Mouse (Mus musculus) granulocyte monocyte progenitor cell, adult 5-6 weeks (primary cell): Measurements from ENCODE around the gene Vps13a. TPM values are rescaled to one million over a fixed set of nuclear protein-coding genes. Genes with fewer than 3 reads are reported as not detected.
A peak's percentile ranks its signal among the peaks of the same experiment; 100 is the strongest.
"Not testable (repeated sequence)": the region's sequence is repeated elsewhere in the genome, so short reads cannot be mapped to it uniquely, and the experiment has no call there.

ENCODE experiments used
- ATAC-seq: replicated peaks from 2 replicates; pipeline ENCODE4 v1.8.0; 2016; ENCODE audit warnings: mild to moderate bottlenecking, moderate TSS enrichment, inconsistent platforms; ENCODE audit not compliant: poor library complexity, severe bottlenecking
- total RNA-seq, 2 experiments: library from RNA; stranded (forward) in 1 of 2; stranded (reverse) in 1 of 2; fragments of 200-712, 200-1000 nt in 1 of 2; fragments of >200 nt in 1 of 2; fragmentation: Nextera tagmentation in 1 of 2; gene quantifications; 2 replicates each; pipeline ENCODE4 v1.2.3; 2014 to 2017

The Vps13a gene
- total RNA-seq (2014; fragmentation: Nextera tagmentation) (50.6 and 60.5 TPM in 2 replicates), total RNA-seq (2017) (63.0 and 65.9 TPM in 2 replicates)

DNA sequence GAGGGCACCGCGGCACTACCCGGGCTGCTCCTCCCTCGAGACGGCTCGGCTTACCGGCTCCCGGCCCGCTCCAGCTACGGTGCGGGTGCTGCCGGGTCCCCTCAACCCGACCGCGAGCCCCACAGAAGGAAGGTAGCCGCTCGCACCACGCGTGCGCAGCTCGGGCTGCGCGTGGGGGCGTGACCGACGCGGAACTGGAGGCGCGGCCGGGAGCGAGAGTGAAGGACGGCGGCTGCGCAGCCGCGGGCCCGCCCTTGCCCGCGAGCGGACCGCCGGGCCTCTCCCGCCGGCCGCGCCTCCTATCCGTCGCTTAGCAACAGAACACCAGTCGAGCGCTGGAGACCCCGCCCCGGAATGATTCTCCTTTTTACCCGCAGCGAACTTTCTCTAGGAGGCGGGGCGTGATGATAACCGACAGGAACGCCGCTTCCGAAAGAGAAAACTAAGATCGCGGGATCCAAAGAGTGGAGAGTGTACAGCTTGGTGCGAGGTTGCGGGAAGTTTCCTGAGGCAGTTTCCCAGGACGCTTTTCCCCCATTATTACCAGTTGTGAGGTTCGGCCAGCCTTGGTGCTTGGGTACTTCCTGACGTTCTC, at the start of gene Vps13a:
TSS of gene Vps13a (minus strand) at position 144 of the 595 bp plus-strand sequence.
- peak; percentile 92 for ATAC-seq

DNA sequence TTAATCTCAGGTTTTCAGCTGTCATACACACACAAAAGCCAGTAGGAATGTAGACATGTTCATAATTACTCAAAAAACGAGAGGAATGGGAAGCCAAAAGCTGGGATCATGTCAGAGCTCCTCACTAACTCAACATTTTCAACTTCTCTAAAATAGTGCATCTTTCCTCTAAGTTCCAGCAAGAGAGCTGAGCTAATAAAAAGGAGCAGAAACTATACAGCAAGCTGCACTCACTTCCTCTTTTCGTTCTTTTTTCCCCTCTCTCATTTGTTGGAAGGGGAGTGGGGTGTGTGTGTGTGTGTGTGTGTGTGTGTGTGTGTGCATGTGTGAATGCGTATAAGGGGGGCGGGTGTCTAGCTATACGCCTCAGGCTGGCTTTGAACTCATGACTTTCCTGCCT, 46.9 kb upstream of the Vps13a start:
- peak; percentile 71 for ATAC-seq

DNA sequence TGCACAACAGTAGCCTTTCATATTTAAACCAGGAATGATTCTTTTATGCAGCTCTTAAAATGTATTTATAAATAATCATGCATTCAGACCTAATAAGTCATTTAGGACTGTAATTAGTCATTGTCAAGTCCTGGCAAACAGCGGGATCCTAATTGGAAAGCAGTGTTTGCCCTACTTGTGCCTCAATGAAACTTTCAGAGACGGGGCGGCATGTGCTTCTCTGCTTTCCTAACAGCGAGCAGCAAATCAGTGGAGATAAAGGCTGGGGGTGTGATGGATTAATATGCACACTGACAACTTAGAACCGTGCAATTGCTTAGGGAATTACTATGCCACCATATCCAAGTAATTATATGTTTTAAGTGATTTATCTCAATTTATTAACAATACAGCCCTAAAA, 44.5 kb upstream of the Vps13a start:
- no peak for ATAC-seq

DNA sequence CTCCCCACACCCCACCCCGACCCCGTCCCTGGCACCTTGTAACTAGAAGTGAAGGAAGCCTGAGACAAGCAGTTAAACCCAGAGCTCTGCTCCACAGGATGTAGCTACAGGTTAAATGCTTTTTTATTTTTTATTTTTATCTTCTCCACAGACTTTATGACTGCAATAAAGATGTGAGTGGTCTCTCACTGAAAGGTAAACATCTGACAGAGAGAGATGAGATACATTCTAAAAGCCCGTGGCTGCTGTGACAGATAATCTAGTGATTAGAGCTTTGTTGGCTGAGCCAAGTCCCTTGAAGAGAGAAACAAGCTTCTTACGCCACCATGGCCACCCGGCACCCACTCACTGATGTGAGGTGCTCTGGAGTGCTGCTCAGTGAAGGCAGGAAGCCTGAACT, 34.1 kb upstream of the Vps13a start:
- ATAC-seq, result peak; percentile 35; the same call in 1 of the 2 replicates

DNA sequence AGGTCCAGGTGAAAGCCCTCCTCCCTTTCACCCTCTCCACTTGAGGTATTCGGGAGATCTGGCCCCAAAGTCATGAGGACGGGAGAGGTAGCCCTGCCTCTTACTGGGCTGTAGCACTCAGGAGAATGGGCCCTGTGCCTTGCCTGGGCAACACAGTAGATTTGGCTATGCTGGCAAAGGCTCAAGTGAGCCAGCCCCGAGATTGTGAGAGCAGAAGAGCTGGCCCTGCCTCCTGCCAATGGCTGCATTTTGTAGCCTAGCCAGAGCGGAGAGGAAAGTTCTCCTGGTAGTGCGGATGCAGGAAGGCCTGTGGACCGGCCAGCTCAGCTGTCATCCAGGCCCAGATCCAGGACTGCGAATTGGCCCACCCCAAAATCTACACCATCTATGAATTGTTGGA, 32.6 kb upstream of the Vps13a start:
- no peak for ATAC-seq

DNA sequence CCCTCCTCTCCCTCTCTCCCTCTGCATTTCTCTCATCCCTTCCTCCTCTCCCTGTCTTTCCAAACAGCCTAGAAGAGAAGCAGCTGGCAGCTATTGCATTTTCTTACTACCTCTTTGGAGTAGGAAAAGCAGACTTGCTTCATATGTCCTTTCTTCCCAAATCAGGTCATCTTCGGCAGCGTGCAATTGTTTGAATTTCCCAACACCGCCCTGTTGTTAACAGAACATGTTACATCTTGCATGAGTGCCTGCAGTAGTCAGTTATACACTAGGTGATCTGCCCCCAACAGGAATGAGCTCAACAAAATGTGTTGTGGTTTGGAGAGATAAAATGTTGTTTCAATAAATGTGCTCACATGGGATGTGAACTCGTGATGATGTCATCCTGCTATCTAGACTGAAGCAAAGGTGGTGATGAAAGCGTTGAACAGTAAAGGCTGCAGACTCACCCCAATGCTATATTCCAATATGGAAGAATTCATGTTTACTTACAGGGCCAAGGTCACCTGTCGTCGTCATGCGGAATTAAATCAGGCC, 31.4 kb upstream of the Vps13a start:
- ATAC-seq, result no peak

DNA sequence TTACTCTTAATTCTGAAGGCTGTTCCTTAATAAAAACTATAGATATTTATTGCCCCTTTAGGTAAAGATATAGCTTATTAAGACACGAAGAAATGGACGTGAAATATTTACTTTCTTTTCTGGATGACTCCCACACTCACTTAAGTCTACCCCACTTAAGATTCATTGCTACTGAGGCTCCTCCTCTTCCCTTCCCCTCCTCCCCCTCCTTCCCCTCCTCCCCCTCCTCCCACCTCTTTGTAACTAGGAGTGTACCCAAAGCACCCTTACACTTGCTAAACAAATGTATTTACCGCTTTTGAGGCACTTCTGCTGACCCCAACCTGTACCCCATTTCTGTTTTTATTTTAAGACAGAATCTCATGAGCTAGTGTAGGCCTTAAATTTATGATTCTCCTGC, 24.4 kb upstream of the Vps13a start:
- no peak for ATAC-seq

DNA sequence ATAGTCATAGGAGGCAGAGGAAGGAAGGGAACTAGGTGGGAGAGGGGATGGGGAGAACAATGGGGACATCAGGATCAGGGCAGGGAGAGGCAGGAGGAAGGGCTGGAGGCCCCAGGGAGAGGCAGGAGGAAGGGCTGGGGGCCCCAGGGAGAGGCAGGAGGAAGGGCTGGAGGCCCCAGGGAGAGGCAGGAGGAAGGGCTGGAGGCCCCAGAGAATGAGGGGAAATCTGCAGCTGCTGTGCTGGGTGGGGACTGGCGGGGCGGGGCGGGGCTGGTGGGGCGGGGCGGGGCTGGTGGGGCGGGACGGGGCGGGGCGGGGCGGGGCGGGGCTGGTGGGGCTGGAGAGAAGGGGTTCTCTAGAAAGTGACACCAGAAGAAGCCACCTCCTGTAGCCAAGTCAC, 23.8 kb upstream of the Vps13a start:
- ATAC-seq, result peak; percentile 58

DNA sequence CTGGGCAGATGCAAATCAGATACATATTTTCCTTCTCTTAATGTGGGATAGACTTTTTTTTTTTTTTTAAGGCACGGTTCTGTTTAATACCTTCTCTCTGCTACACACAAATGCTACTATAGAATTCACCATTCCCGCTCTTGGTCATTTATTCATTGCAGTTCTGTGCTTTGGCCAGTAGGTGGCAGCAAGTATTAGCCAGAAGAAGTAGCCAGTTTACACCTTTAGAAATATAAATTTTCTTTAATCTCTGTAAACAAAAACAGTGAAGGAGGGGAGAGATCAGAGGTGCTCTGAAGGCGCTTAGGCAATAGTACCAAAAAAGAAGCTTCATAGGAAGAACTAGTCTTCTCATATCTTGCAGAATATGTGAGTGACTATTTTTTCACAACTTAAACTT, 22.0 kb upstream of the Vps13a start:
- peak; percentile 65 for ATAC-seq

DNA sequence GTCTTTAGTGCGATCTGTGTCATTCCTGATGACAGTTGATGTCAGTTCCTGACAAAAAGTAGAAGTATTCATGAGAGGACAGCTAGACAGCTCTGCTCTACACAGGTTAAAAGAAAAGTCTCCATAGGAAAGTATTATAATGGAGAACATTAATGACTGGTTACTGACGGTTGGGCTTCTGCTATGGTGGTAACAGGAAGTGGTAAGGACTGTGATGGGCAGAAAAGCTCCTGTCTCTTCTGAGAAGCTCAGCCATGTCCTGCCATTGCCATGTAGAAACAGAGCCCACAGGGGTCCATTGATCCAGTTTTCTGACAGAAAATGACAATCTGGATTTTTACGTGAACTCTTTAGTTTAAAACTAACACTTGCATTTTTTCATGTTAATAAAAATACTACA, 21.4 kb upstream of the Vps13a start:
- peak; percentile 71 for ATAC-seq

DNA sequence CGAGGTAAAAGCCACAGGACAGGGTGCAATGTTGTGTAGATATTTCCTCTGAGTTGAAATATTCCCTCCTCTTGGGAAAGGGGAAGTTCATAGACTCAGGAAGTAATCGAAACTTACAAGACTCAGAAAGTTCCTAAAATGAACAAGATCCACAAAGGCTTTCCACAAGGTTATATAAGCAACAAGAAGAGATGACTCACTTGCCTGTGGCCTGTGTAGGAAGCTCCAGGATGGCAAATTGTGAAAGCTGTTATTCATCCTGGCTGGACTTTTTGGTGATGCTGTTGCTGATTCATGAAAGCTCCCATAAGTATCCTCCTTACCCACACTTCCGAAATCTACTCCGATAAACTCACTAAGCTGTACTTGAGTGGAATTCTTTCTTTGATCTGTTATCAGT, 17.2 kb upstream of the Vps13a start:
- ATAC-seq, result peak; percentile 65

DNA sequence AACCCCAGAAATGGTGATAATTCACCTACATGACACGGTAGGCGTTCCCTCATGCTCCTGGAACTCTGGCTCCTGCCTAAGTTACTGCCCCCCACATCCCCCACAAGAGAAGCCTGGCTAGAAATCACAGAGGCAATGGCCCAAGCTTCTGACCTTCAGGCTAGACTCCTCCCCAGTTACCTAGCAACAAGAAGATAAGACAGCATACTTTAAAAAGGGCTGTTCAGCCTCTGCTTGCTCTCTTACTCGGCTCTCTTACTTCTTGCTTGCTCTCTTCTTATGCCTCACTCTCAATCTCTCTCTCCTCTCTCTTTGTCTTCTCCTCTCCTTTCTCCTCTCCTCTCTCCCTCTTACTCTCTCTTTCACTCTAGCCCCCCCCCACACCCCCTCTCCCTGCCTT, 13.8 kb upstream of the Vps13a start:
- ATAC-seq, result not testable (repeated sequence)

DNA sequence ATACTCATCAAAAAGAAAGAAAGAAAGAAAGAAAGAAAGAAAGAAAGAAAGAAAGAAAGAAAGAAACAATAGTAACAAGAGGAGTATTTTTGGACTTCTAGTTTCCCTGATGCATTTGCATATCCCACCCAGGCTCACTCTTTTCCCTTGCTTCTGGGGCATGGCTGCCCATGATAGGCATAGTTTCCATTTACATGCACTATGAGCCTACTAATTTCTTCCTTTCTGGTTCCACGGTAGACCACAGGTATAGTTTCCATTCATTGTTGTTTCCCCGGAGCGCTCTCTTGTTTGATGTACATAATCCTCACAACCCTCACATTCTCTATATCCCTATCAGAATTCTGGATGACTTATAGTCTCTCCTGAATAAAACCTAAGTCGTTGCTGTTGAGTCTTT, 9.2 kb upstream of the Vps13a start:
- ATAC-seq, result no peak

DNA sequence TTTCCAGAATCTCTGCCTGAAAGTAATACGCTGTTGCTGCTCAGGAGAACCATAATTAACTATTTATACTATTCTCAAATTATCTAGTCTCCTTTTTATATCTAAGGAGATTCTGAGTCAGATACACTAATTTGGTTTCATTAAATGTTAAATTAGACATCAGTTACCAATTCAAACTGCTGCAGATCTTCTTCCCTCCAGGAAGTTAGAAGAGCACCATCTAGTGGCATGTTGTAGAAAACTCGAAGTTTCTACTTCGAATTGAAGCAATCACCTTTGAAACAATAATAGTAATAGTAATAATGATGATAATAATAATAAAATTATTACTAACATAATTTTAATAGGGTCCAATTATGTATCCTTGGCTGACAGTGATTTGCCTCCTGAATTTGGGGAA, 4.1 kb upstream of the Vps13a start:
- no peak for ATAC-seq

DNA sequence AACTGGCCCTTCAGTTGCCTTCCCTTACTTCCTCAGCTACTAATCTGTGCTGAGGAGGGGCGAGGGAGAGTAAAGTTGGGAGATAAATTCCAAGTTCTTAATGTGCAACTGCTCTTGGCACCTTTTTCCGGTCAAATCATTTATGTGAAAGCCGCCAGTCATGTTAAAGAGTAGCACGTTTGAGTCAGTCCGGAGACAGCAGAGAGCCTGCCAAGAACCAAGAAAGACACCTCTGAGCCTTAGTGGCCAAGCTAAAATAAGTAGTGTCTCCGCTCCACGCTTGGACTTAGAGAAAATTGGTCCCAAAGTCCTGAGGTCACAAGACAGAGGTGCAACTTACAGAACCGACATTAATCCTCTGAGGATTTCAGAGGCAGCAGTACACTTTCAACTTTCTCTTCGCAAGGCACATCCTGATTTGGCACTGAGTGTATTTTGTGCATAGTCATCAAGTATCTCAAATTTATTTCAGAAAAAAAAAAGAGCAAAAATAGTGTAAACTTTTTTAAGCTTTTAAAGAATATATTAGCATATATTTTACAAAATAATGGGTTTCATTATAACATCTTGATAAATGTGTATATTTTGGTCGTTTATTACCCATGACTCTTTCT, 780 bp upstream of the Vps13a start:
- ATAC-seq, result no peak

DNA sequence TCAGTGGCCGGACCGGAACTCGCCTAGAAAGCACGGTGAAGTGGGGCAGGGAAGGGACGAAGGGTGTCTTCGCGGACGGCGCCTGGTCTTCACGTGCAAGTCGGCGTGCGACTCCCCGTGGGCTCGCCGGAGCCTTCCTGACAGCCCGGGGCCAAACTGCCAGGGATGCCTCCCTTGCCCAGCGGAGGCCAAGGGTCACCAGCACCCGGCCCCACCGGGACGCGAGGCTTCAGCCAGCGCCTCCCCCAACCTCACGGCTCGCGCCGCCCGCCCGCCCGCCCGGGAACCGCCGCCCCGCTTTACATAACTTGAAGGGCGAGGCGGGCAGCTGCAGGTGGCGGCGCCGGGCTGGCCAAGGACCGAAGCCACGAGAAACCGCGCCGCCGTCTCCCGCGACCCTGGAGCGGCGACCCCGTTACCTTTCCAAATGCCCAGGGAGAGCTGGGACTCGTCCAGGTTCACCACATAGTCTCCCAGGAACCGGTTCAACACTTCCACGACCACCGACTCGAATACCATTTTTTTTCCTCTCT, 416 bp downstream of the Vps13a start:
- ATAC-seq, result peak; percentile 17

DNA sequence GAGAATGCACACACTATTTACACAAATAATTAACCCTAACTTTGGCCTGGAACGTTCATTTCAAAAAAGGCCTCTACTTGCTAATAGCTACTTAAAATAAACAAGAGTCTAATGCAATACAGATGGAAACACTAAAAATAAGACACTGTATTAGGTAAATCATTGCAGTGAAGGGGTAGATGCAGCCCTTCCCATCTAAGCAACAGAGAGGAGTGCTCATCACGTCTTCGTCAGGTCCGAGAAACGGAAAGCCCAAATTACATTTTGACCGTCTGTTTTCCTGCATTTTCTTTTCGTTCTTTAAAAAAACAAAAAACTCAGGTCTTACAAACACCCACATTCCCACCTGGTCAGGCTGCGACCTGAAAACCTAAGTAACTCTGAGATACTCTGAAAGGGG, 947 bp downstream of the Vps13a start:
- ATAC-seq, result no peak

DNA sequence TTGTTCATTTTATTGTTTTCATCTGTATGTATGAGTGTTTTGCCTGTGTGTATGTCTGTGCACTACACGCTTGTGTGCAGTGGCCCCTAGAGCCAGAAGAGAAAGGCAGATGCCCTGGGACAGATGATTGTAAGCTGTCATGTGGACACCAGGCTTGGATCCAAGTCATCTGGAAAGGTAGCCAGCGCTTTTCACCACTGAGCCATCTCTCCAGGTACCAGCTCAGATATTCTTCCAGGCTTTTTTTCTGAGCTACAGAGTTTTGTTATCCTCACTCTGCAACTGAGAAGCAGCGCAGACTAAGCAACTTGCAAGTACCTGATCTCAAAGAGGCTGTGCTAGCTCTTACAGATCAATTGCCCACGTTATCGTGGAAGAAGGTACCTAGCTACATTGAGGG, 1.5 kb downstream of the Vps13a start:
- no peak for ATAC-seq

DNA sequence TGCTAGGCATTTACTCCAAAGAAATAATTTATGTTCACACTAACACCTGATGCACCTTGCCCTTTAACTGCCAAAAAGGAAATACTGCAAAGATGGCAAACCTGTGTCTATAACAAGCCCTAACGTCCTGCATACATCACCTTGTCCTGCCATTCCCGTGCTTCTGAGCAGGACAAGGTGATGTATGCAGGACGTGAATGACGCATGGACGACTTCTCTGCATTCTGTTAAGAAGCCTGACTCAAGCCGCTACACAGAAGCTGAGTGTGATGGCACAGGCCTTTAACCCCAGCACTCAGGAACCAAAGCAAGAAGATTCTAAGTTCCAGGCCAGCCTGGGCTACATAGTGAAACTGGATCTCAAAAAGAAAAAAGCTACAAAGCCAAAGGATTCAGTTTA, 2.2 kb downstream of the Vps13a start:
- no peak for ATAC-seq

DNA sequence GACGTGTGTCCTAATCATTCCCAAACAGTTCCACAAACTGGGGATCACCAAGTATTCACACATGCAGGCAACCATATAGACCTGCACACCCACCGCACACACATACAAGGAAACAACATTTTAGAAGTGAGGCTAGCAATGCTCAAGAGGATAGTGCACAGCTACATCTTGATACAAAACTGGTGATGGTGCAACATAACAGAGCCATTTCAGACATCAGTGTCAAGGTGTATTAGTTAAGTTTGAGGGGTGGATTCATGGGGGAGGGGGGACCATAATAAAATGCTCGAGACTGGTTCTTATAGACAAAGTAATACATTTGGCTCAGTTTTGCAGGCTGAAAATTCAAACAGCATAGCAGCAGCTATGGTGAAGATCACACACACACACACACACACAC, 2.8 kb downstream of the Vps13a start:
- ATAC-seq, result no peak

DNA sequence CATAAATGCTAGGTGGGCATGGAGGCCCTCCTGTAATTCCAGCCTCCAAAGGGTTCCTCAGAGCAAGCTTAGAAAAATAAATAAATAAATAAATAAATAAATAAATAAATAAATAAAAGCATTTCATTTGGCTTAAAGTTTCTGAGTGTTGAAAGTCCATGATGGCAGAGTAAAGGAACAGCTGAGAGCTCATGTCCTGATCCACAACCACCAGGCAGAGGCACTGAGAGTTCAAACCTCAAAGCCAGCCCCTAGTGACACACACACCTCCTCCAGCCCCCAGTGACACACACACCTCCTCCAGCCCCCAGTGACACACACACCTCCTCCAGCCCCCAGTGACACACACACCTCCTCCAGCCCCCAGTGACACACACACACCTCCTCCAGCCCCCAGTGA, 3.3 kb downstream of the Vps13a start:
- ATAC-seq, result not testable (repeated sequence)
